ENCODE assay signal across 24 mouse cellular contexts in the genomic region with DNA sequence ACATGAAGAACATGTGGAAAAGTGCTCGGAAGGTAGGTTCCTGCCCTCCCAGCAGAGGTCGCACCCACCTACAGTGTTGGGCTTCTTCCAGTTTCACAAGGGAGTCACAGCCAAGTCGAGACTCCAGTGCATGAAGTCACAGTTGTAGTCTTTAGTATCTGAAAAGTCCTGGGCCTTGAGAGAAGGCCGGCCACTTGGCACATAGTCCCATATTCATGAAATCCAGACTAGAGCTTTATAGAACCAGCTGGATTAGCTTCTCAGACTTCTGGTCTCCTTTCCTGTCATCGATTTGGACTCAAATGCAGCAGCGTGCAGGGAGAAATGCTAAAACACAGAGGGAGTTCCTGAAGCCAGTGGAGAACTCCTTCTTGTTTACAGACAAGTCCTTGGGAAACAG. TPM values are rescaled to one million over a fixed set of nuclear protein-coding genes. Genes with fewer than 3 reads are reported as not detected.
DNase-seq lines count a peak whose midpoint lies in the region; ATAC-seq and TF ChIP-seq lines count a peak whose summit lies in the region.
"Had no signal": no experiment of that assay in that cellular context is flagged by ENCODE, and none has a peak within 500 bp of the region (broad histone marks: within the 10 kb centered on the region; RNA-seq: fewer than 3 reads in every experiment).

No protein-coding gene starts in this region.

- ATAC-seq in heart, postnatal 0 days (ENCODE audit: insufficient read depth, low read depth), result no peak
- ATAC-seq: activated CD4-positive, CD25-positive, alpha-beta regulatory T cell, adult 4 months; forebrain, embryonic 13.5 days; forebrain, embryonic 16.5 days; intestine, postnatal 0 days had no signal

- H3K27ac ChIP-seq in heart, postnatal 0 days (ENCODE audit: low read depth), result peak overlapping the region; percentile 23; the same call in 1 of the 2 replicates
- H3K27ac ChIP-seq in heart, embryonic 10.5 days, result no peak overlapping the region
- H3K27ac ChIP-seq: embryonic facial prominence, embryonic 10.5 days; embryonic facial prominence, embryonic 13.5 days; forebrain, embryonic 10.5 days; forebrain, embryonic 13.5 days; heart, embryonic 13.5 days; hindbrain, embryonic 12.5 days; hindbrain, embryonic 15.5 days had no signal

- no peaks in the 10 kb centered on the region for H3K27me3 ChIP-seq in heart, postnatal 0 days (ENCODE audit: control insufficient read depth, insufficient read depth, low read length)
- H3K27me3 ChIP-seq in heart, embryonic 10.5 days (ENCODE audit: insufficient read depth, poor library complexity, severe bottlenecking), result no peaks in the 10 kb centered on the region
- H3K27me3 ChIP-seq: embryonic facial prominence, embryonic 13.5 days; forebrain, embryonic 13.5 days; heart, embryonic 13.5 days; hindbrain, embryonic 12.5 days; hindbrain, embryonic 15.5 days had no signal

- no peak overlapping the region for H3K4me3 ChIP-seq in heart, postnatal 0 days (ENCODE audit: low read depth, low read length)
- no peak overlapping the region for H3K4me3 ChIP-seq in heart, embryonic 10.5 days
- H3K4me3 ChIP-seq: embryonic facial prominence, embryonic 10.5 days; embryonic facial prominence, embryonic 13.5 days; erythroblast, embryonic 14.5 days; forebrain, embryonic 10.5 days; forebrain, embryonic 13.5 days; heart, embryonic 13.5 days; hindbrain, embryonic 12.5 days; hindbrain, embryonic 15.5 days had no signal

- 81% methylated on average over 6 of the region's 6 CpGs for WGBS in heart, postnatal 0 days
- WGBS in heart, embryonic 10.5 days, result 88% methylated on average over 6 of the region's 6 CpGs

- TF ChIP-seq EP300 in heart, postnatal 0 days (IDR thresholded peaks at IDR 0.05; ENCODE audit: low read depth), result no peak

- DNase-seq in adrenal gland, adult 2 months, result peak; percentile 23
- no peak for DNase-seq in adrenal gland, adult (ENCODE audit: inconsistent age in 2 of 2, low spot score in 1 of 2)
- peak; percentile 34 for DNase-seq in adrenal gland, postnatal 14 days
- DNase-seq in adrenal gland, postnatal 25 days, result no peak
- DNase-seq in heart, postnatal 0 days (ENCODE audit: low spot score), result peak; percentile 11
- DNase-seq in heart, embryonic 10.5 days (ENCODE audit: low spot score), result no peak
- DNase-seq in urinary bladder, postnatal 14 days (ENCODE audit: low spot score), result peak; percentile 26
- DNase-seq in urinary bladder, adult 2 months (ENCODE audit: low spot score), result no peak
- DNase-seq: cerebellum, postnatal 10 days; embryo, embryonic 11 days; gastrocnemius, postnatal 25 days; kidney, adult 2 months had no signal

- no peak for TF ChIP-seq CTCF in heart, postnatal 0 days (IDR thresholded peaks at IDR 0.05; ENCODE audit: low read depth)

- H3K4me2 ChIP-seq in heart, postnatal 0 days (ENCODE audit: low read depth, low read length), result no peak overlapping the region
- H3K4me2 ChIP-seq: embryonic facial prominence, embryonic 13.5 days; forebrain, embryonic 13.5 days; heart, embryonic 13.5 days; hindbrain, embryonic 12.5 days; hindbrain, embryonic 15.5 days had no signal

- no peaks in the 10 kb centered on the region for H3K9me3 ChIP-seq in heart, postnatal 0 days (replicated peaks; ENCODE audit: control insufficient read depth, low read length)
- no peaks in the 10 kb centered on the region for H3K9me3 ChIP-seq in heart, embryonic 10.5 days
- H3K9me3 ChIP-seq: embryonic facial prominence, embryonic 10.5 days; embryonic facial prominence, embryonic 13.5 days; forebrain, embryonic 10.5 days; forebrain, embryonic 13.5 days; heart, embryonic 13.5 days; hindbrain, embryonic 12.5 days; hindbrain, embryonic 15.5 days had no signal

- no peaks in the 10 kb centered on the region for H3K4me1 ChIP-seq in heart, postnatal 0 days (ENCODE audit: control insufficient read depth, insufficient read depth)
- no peaks in the 10 kb centered on the region for H3K4me1 ChIP-seq in heart, embryonic 10.5 days
- H3K4me1 ChIP-seq: embryonic facial prominence, embryonic 10.5 days; embryonic facial prominence, embryonic 13.5 days; forebrain, embryonic 10.5 days; heart, embryonic 13.5 days; hindbrain, embryonic 12.5 days had no signal

- peaks cover 81% of the 10 kb centered on the region for H3K36me3 ChIP-seq in heart, postnatal 0 days (replicated peaks; ENCODE audit: control insufficient read depth, insufficient read depth, low read length)
- H3K36me3 ChIP-seq in heart, embryonic 10.5 days, result peaks cover 93% of the 10 kb centered on the region

- H3K9ac ChIP-seq in heart, postnatal 0 days (replicated peaks; ENCODE audit: low read depth, low read length), result no peak overlapping the region
- H3K9ac ChIP-seq: embryonic facial prominence, embryonic 13.5 days; forebrain, embryonic 13.5 days; heart, embryonic 13.5 days; hindbrain, embryonic 12.5 days; hindbrain, embryonic 15.5 days had no signal

RNA-seq across cellular contexts. Expression of a gene that starts 27.5 kb away (rescaled TPM):
- total RNA-seq in adrenal gland, adult 2 months (2021), result 10 to 100 TPM; 46.7 to 52.3 TPM
- polyA plus RNA-seq in adrenal gland, adult 2 months (2012; rRNA removed), result 18.8 and 25.2 TPM in 2 replicates
- total RNA-seq in adrenal gland, postnatal 14 days (2021), result 49.5 and 56.3 TPM in 2 replicates
- 54.7 and 55.2 TPM in 2 replicates for total RNA-seq in adrenal gland, postnatal 25 days (2021)
- total RNA-seq in heart, postnatal 0 days (2014; rRNA removed; ENCODE audit: low replicate concordance), result 47.0 and 57.0 TPM in 2 replicates
- 43.0 TPM in 2 replicates for polyA plus RNA-seq in heart, postnatal 0 days (2015; fragmentation: Nextera tagmentation; extraction: Ambion mirVana)
- 82.7 and 90.1 TPM in 2 replicates for polyA plus RNA-seq in heart, embryonic 10.5 days (2016; fragmentation: Nextera tagmentation; extraction: Ambion mirVana)
- 31.4 and 40.2 TPM in 2 replicates for polyA plus RNA-seq in urinary bladder, adult 2 months (2012; rRNA removed)

RNA-seq across cellular contexts. Expression of a gene that starts 30.5 kb away (rescaled TPM):
- total RNA-seq in adrenal gland, adult 2 months (2021), result 1 to 10 TPM in 1 of 2 experiments, under 1 TPM in 1; 0.43 to 1.7 TPM
- polyA plus RNA-seq in adrenal gland, adult 2 months (2012; rRNA removed), result 0.18 TPM in 1 of 2 replicates, not detected in the other
- total RNA-seq in adrenal gland, postnatal 14 days (2021), result 1.4 and 2.3 TPM in 2 replicates
- total RNA-seq in adrenal gland, postnatal 25 days (2021), result 0.52 and 1.3 TPM in 2 replicates
- total RNA-seq in heart, postnatal 0 days (2014; rRNA removed; ENCODE audit: low replicate concordance), result 2.9 and 4.9 TPM in 2 replicates
- 8.9 and 9.1 TPM in 2 replicates for polyA plus RNA-seq in heart, postnatal 0 days (2015; fragmentation: Nextera tagmentation; extraction: Ambion mirVana)
- polyA plus RNA-seq in heart, embryonic 10.5 days (2016; fragmentation: Nextera tagmentation; extraction: Ambion mirVana), result 2.8 and 4.3 TPM in 2 replicates
- 11.0 and 14.6 TPM in 2 replicates for polyA plus RNA-seq in urinary bladder, adult 2 months (2012; rRNA removed)
- total RNA-seq: hematopoietic stem cell, adult 5-6 weeks had no signal
- polyA plus RNA-seq: erythroblast, embryonic 14.5 days had no signal

Comparison
In these comparisons a context has a peak if more than half of its experiments do, and no peak if none do; other contexts are left out.
1. DNase-seq: peak in adrenal gland, adult 2 months (single experiment), adrenal gland, postnatal 14 days (single experiment), heart, postnatal 0 days (single experiment) and urinary bladder, postnatal 14 days (single experiment); none in adrenal gland, adult (0 of 2), adrenal gland, postnatal 25 days (single experiment), heart, embryonic 10.5 days (single experiment) and urinary bladder, adult 2 months (single experiment).